Mouse (Mus musculus): ENCODE data around the gene Cd4. TPM values are rescaled to one million over a fixed set of nuclear protein-coding genes. Genes with fewer than 3 reads are reported as not detected.

Cd4 gene
- polyA plus RNA-seq, 1 experiment = 0.14 TPM

- TF ChIP-seq POLR2A (IDR thresholded peaks at IDR 0.05; ENCODE audit: borderline replicate concordance, extremely low read depth, insufficient read depth, insufficient read length, poor library complexity, severe bottlenecking) (no peak), CTCF (IDR thresholded peaks at IDR 0.05; ENCODE audit: borderline replicate concordance, extremely low read depth, insufficient read depth, insufficient read length) (no peak)
- DNase-seq (ENCODE audit: low read depth) = no peak
These were observed 33.5 kb upstream of the Cd4 start for GRCm38 (mm10) chr6:124921539-124921938.

GRCm38 (mm10) chr6:124920318-124921085 is 32.5 kb upstream of the Cd4 start:
- DNase-seq (ENCODE audit: low read depth) = peak; percentile 40

GRCm38 (mm10) chr6:124919695-124920317 is 31.8 kb upstream of the Cd4 start, which contains the start of gene Ptms:
Gene Ptms (minus strand): TSS chr6:124920103.
- peak; percentile 99 for DNase-seq (ENCODE audit: low read depth)
- TF ChIP-seq POLR2A (IDR thresholded peaks at IDR 0.05; ENCODE audit: borderline replicate concordance, extremely low read depth, insufficient read depth, insufficient read length, poor library complexity, severe bottlenecking) = no peak
- no peak for TF ChIP-seq CTCF (IDR thresholded peaks at IDR 0.05; ENCODE audit: borderline replicate concordance, extremely low read depth, insufficient read depth, insufficient read length)

More at GRCm38 (mm10) chr6:124920318-124921085, 32.5 kb upstream of the Cd4 start:
- TF ChIP-seq CTCF (IDR thresholded peaks at IDR 0.05; ENCODE audit: borderline replicate concordance, extremely low read depth, insufficient read depth, insufficient read length) (no peak), POLR2A (IDR thresholded peaks at IDR 0.05; ENCODE audit: borderline replicate concordance, extremely low read depth, insufficient read depth, insufficient read length, poor library complexity, severe bottlenecking) (no peak)

GRCm38 (mm10) chr6:124918890-124919627 is 31.0 kb upstream of the Cd4 start:
- TF ChIP-seq POLR2A (IDR thresholded peaks at IDR 0.05; ENCODE audit: borderline replicate concordance, extremely low read depth, insufficient read depth, insufficient read length, poor library complexity, severe bottlenecking) = no peak
- no peak for TF ChIP-seq CTCF (IDR thresholded peaks at IDR 0.05; ENCODE audit: borderline replicate concordance, extremely low read depth, insufficient read depth, insufficient read length)
- DNase-seq (ENCODE audit: low read depth) = no peak

- TF ChIP-seq POLR2A (IDR thresholded peaks at IDR 0.05; ENCODE audit: borderline replicate concordance, extremely low read depth, insufficient read depth, insufficient read length, poor library complexity, severe bottlenecking) (no peak), CTCF (IDR thresholded peaks at IDR 0.05; ENCODE audit: borderline replicate concordance, extremely low read depth, insufficient read depth, insufficient read length) (no peak)
- no peak for DNase-seq (ENCODE audit: low read depth)
These were observed 30.3 kb upstream of the Cd4 start for GRCm38 (mm10) chr6:124918331-124918690.

DNA sequence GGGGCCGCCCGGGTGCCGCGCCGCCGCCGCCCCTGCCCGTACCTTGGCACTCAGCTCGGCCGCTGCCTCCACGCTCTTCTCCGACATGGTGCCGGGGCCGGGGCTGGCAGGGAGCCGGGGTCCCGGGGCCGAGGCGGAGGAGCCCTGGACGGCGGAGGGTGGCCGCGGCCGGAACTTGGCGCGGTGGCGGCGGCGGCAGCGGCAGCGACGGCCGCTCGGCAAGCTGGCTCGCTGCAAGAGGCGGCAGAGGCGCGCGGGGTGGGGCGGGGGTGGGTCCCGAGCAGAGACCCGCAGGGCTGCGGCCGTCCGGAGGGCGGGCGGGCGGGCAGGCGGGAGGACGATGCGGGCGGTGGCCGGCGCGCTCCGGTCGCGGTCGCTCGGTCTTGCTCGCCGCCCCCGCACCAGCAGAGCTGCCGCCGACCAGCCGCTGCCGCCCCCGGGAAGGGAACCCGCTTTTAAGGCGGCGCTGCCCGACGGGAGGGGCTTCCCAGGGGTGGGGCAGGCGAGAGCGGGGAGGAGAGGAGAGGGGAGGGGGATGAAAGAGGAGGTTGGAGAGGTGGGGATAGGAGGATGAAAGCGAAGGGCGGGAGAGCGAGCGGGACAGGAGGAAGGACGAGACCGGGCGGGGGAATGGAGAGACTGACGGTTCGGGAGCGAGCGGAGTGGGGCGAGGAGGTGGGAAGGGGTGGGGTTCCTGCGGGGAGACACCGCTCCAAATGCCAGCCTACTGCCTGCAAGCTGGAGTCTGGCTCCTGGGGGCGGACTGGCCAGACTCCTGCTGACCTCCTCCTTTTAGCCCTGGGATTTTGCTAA is 29.7 kb upstream of the Cd4 start:
- DNase-seq (ENCODE audit: low read depth) = peak; percentile 99
- TF ChIP-seq POLR2A (IDR thresholded peaks at IDR 0.05; ENCODE audit: borderline replicate concordance, extremely low read depth, insufficient read depth, insufficient read length, poor library complexity, severe bottlenecking) (peak; percentile 99), CTCF (IDR thresholded peaks at IDR 0.05; ENCODE audit: borderline replicate concordance, extremely low read depth, insufficient read depth, insufficient read length) (no peak)

- no peak for TF ChIP-seq POLR2A (IDR thresholded peaks at IDR 0.05; ENCODE audit: borderline replicate concordance, extremely low read depth, insufficient read depth, insufficient read length, poor library complexity, severe bottlenecking)
- peak; percentile 75 for TF ChIP-seq CTCF (IDR thresholded peaks at IDR 0.05; ENCODE audit: borderline replicate concordance, extremely low read depth, insufficient read depth, insufficient read length)
- DNase-seq (ENCODE audit: low read depth) = peak; percentile 90
These were observed 28.9 kb upstream of the Cd4 start for GRCm38 (mm10) chr6:124916695-124917517.

GRCm38 (mm10) chr6:124915942-124916694 is 28.1 kb upstream of the Cd4 start:
- DNase-seq (ENCODE audit: low read depth) = peak; percentile 74
- peak; percentile 11; the same call in 1 of the 2 replicates for TF ChIP-seq POLR2A (IDR thresholded peaks at IDR 0.05; ENCODE audit: borderline replicate concordance, extremely low read depth, insufficient read depth, insufficient read length, poor library complexity, severe bottlenecking)
- TF ChIP-seq CTCF (IDR thresholded peaks at IDR 0.05; ENCODE audit: borderline replicate concordance, extremely low read depth, insufficient read depth, insufficient read length) = no peak

- no peak for TF ChIP-seq POLR2A (IDR thresholded peaks at IDR 0.05; ENCODE audit: borderline replicate concordance, extremely low read depth, insufficient read depth, insufficient read length, poor library complexity, severe bottlenecking)
- no peak for TF ChIP-seq CTCF (IDR thresholded peaks at IDR 0.05; ENCODE audit: borderline replicate concordance, extremely low read depth, insufficient read depth, insufficient read length)
- peak; percentile 83 for DNase-seq (ENCODE audit: low read depth)
These were observed 27.3 kb upstream of the Cd4 start for GRCm38 (mm10) chr6:124915160-124915941.

Measured in brain, embryonic 14.5 days (tissue).